Mouse (Mus musculus) heart, adult 2 months (tissue): ENCODE results near the gene Csmd2.

ENCODE experiments used
- CTCF ChIP-seq: fragments of 200-600 bp; IDR thresholded peaks from 2 replicates; pipeline ENCODE4 v1.8.1; 2022; ENCODE audit warnings: antibody characterized with exemption, mild to moderate bottlenecking, moderate library complexity
- EP300 ChIP-seq: fragments of 200-500 bp; IDR thresholded peaks from 2 replicates; pipeline ENCODE4 v1.6.1; 2011; ENCODE audit warnings: low read depth, low read length, control low read depth; ENCODE audit not compliant: insufficient read depth
- POLR2A ChIP-seq: fragments of 200-500 bp; IDR thresholded peaks from 2 replicates; pipeline ENCODE4 v1.6.1; 2011; ENCODE audit warnings: mild to moderate bottlenecking, low read depth, low read length, control low read depth; ENCODE audit not compliant: insufficient read depth

- TF ChIP-seq CTCF (no peak), POLR2A (no peak), EP300 (no peak)
These were observed 410.1 kb downstream of the Csmd2 start for GRCm38 (mm10) chr4:128397804-128398203.
